Mouse (Mus musculus): ENCODE results near the gene Hic1.

- TF ChIP-seq CTCF (IDR thresholded peaks at IDR 0.05; ENCODE audit: insufficient read depth, low read depth, low read length) (no peak), POLR2A (IDR thresholded peaks at IDR 0.05; ENCODE audit: insufficient read depth, low read depth, low read length) (no peak)
Measured at GRCm38 (mm10) chr11:75152603-75153557, 16.4 kb downstream of the Hic1 start.

Measured in olfactory bulb, adult 2 months (tissue).